Mouse (Mus musculus): ENCODE data around the gene Tenm3. TPM values are rescaled to one million over a fixed set of nuclear protein-coding genes. Genes with fewer than 3 reads are reported as not detected.

Gene Tenm3
- polyA plus RNA-seq, 1 experiment: 18.2 TPM

DNA sequence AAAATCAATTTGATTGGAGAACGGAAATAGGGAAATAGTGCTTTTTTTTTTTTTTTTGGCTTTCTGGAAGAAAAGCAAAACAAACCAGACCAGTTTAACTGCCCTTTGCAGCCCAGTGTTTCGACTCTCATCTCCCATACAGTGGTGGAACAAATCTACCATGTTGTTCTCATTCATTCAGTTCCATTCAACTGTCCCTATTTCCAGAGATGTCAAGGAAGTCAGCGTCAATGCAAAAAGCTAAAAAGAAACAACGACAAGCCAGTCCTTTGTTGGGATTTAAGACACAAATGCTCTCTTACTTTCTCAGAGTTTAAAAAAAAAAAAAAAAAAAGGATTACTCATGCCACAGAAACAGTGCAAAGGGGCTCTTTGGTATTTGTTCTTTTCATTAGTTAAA is 502.1 kb downstream of the Tenm3 start:
- Histone ChIP-seq H3K36me3 (ENCODE audit: control insufficient read depth, insufficient read depth) (no peaks in the 10 kb centered on the region), H3ac (ENCODE audit: control insufficient read depth, insufficient read length, low read depth) (no peak overlapping the region), H3K27me3 (ENCODE audit: control insufficient read depth, insufficient read depth, insufficient read length) (no peaks in the 10 kb centered on the region), H3K4me3 (ENCODE audit: insufficient read depth, poor library complexity, severe bottlenecking) (no peak overlapping the region), H3K79me2 (ENCODE audit: control insufficient read depth, insufficient read depth) (no peaks in the 10 kb centered on the region), H3K79me3 (ENCODE audit: low read depth) (no peaks in the 10 kb centered on the region)
- TF ChIP-seq CEBPB (IDR thresholded peaks at IDR 0.05; ENCODE audit: low read depth): no peak
- TF ChIP-seq USF1 (IDR thresholded peaks at IDR 0.05; ENCODE audit: low read depth): no peak
- no peak for TF ChIP-seq CTCF (IDR thresholded peaks at IDR 0.05; ENCODE audit: control insufficient read depth, insufficient read depth, insufficient read length)
- no peak for TF ChIP-seq MYOG (IDR thresholded peaks at IDR 0.05; ENCODE audit: control insufficient read depth, extremely low read depth, insufficient read length)
- TF ChIP-seq MYOD1 (IDR thresholded peaks at IDR 0.05; ENCODE audit: control insufficient read depth, insufficient read length, low read depth): no peak
- TF ChIP-seq FOSL1 (IDR thresholded peaks at IDR 0.05; ENCODE audit: insufficient read depth, low read length, poor library complexity, severe bottlenecking): no peak
- no peak for TF ChIP-seq MAX (IDR thresholded peaks at IDR 0.05)

DNA sequence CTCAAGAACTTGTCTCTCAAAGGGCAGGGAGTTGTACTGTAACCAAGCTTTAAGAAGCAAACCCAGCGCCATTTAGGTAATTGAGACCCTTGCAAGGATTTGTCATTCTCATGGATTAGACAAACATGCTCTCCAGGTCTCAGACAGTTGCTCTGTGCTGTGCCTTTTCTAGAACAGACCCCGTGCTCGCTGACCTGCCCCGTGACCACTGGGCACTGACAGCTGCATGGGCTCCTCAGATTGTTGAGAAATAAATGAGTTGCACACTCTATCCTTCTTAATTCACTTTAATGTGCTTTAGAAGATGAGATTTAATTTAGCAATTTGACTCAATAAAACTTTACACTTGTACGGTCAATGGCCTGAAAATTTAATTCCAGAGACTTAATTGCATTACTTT is 502.5 kb downstream of the Tenm3 start:
- H3K27me3 ChIP-seq (ENCODE audit: control insufficient read depth, insufficient read depth, insufficient read length): no peaks in the 10 kb centered on the region
- no peaks in the 10 kb centered on the region for H3K36me3 ChIP-seq (ENCODE audit: control insufficient read depth, insufficient read depth)
- H3K79me3 ChIP-seq (ENCODE audit: low read depth): no peaks in the 10 kb centered on the region
- H3K79me2 ChIP-seq (ENCODE audit: control insufficient read depth, insufficient read depth): no peaks in the 10 kb centered on the region
- H3K4me3 ChIP-seq (ENCODE audit: insufficient read depth, poor library complexity, severe bottlenecking): no peak overlapping the region
- no peak for TF ChIP-seq CTCF (IDR thresholded peaks at IDR 0.05; ENCODE audit: control insufficient read depth, insufficient read depth, insufficient read length)
- no peak for TF ChIP-seq MYOD1 (IDR thresholded peaks at IDR 0.05; ENCODE audit: control insufficient read depth, insufficient read length, low read depth)
- TF ChIP-seq FOSL1 (IDR thresholded peaks at IDR 0.05; ENCODE audit: insufficient read depth, low read length, poor library complexity, severe bottlenecking): no peak
- no peak for TF ChIP-seq CEBPB (IDR thresholded peaks at IDR 0.05; ENCODE audit: low read depth)
- TF ChIP-seq USF1 (IDR thresholded peaks at IDR 0.05; ENCODE audit: low read depth): no peak
- TF ChIP-seq MAX (IDR thresholded peaks at IDR 0.05): no peak
- no peak for TF ChIP-seq MYOG (IDR thresholded peaks at IDR 0.05; ENCODE audit: control insufficient read depth, extremely low read depth, insufficient read length)
- no peak overlapping the region for H3ac ChIP-seq (ENCODE audit: control insufficient read depth, insufficient read length, low read depth)

DNA sequence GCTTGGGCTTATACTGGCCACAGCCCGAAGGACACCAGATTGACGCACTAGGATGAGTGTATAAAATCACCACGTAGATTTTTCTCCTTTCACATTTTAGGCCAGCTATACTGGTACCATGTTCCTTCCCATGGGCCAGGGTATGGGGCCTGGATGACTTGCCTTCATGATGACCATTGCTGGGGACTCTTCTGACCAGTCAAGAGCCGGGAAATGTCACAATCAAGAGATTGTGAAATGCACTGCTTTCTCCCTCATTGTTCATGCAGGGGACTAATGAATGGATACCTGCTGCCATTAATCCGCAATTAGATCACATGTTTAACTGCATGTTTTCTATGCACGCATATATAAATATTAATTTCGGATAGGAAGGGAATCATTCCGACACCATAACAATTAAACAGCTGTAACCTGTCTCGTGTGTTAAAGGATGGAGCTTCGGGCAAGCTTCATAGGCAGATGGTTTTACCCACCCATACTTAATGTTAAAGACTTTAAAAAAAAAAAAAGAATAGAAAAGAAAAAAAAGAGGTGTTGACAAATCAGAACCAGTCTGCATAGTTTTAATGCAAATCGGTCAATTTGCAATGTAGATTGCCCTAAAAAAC is 521.0 kb downstream of the Tenm3 start:
- no peak overlapping the region for H3ac ChIP-seq (ENCODE audit: control insufficient read depth, insufficient read length, low read depth)
- TF ChIP-seq FOSL1 (IDR thresholded peaks at IDR 0.05; ENCODE audit: insufficient read depth, low read length, poor library complexity, severe bottlenecking): no peak
- TF ChIP-seq USF1 (IDR thresholded peaks at IDR 0.05; ENCODE audit: low read depth): no peak
- no peak for TF ChIP-seq CEBPB (IDR thresholded peaks at IDR 0.05; ENCODE audit: low read depth)
- TF ChIP-seq MYOD1 (IDR thresholded peaks at IDR 0.05; ENCODE audit: control insufficient read depth, insufficient read length, low read depth): no peak
- no peak for TF ChIP-seq MAX (IDR thresholded peaks at IDR 0.05)
- no peak for TF ChIP-seq MYOG (IDR thresholded peaks at IDR 0.05; ENCODE audit: control insufficient read depth, extremely low read depth, insufficient read length)
- TF ChIP-seq CTCF (IDR thresholded peaks at IDR 0.05; ENCODE audit: control insufficient read depth, insufficient read depth, insufficient read length): no peak
- no peaks in the 10 kb centered on the region for H3K79me2 ChIP-seq (ENCODE audit: control insufficient read depth, insufficient read depth)

DNA sequence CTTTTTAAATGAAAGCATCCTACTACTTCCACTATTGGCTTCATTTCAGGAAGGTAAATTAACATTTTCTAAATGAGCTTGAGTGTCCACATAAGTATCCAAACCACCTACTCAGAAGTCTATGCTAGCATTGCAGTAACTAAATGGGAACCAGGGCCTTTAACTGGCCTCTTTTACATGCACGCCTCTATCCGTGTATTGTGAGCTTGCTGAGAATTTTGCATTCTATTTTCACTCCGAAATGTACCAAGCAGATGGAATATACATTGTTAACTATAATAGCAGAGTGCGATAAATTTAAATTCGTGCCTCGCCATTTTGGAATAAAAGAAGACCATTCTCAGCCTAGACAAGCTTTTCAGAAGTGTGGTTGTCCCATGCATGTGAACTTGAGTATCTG is 521.5 kb downstream of the Tenm3 start:
- H3K79me3 ChIP-seq (ENCODE audit: low read depth): no peaks in the 10 kb centered on the region
- no peak overlapping the region for H3ac ChIP-seq (ENCODE audit: control insufficient read depth, insufficient read length, low read depth)
- TF ChIP-seq MYOD1 (IDR thresholded peaks at IDR 0.05; ENCODE audit: control insufficient read depth, insufficient read length, low read depth) (no peak), CEBPB (IDR thresholded peaks at IDR 0.05; ENCODE audit: low read depth) (no peak), MAX (IDR thresholded peaks at IDR 0.05) (no peak), CTCF (IDR thresholded peaks at IDR 0.05; ENCODE audit: control insufficient read depth, insufficient read depth, insufficient read length) (no peak), FOSL1 (IDR thresholded peaks at IDR 0.05; ENCODE audit: insufficient read depth, low read length, poor library complexity, severe bottlenecking) (no peak), MYOG (IDR thresholded peaks at IDR 0.05; ENCODE audit: control insufficient read depth, extremely low read depth, insufficient read length) (no peak), USF1 (IDR thresholded peaks at IDR 0.05; ENCODE audit: low read depth) (no peak)
- H3K79me2 ChIP-seq (ENCODE audit: control insufficient read depth, insufficient read depth): no peaks in the 10 kb centered on the region
- H3K27me3 ChIP-seq (ENCODE audit: control insufficient read depth, insufficient read depth, insufficient read length): no peaks in the 10 kb centered on the region
- H3K4me3 ChIP-seq (ENCODE audit: insufficient read depth, poor library complexity, severe bottlenecking): no peak overlapping the region
- no peaks in the 10 kb centered on the region for H3K36me3 ChIP-seq (ENCODE audit: control insufficient read depth, insufficient read depth)

More for the DNA sequence above, 521.0 kb downstream of the Tenm3 start:
- H3K36me3 ChIP-seq (ENCODE audit: control insufficient read depth, insufficient read depth): no peaks in the 10 kb centered on the region
- no peaks in the 10 kb centered on the region for H3K27me3 ChIP-seq (ENCODE audit: control insufficient read depth, insufficient read depth, insufficient read length)
- no peaks in the 10 kb centered on the region for H3K79me3 ChIP-seq (ENCODE audit: low read depth)
- H3K4me3 ChIP-seq (ENCODE audit: insufficient read depth, poor library complexity, severe bottlenecking): no peak overlapping the region

DNA sequence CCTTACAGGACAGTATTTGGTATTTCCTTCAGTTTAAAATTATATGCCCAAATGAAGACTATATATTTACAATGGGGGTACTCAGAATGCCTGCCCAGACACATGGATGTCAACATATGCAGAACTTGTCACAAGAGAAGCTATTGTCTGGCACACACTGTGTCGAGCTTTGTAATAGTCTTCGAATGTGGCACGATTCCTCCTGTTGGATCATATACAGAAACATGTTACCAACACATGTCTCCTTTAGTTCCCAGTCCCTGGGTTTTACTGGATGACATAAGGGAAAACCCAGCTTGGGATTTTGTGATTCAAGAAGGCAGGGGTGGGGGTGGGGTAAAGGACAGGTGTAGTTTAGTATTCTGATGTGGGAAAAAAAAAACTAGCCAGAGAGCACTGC is 524.1 kb downstream of the Tenm3 start:
- Histone ChIP-seq H3K79me3 (ENCODE audit: low read depth) (no peaks in the 10 kb centered on the region), H3K4me3 (ENCODE audit: insufficient read depth, poor library complexity, severe bottlenecking) (no peak overlapping the region), H3K36me3 (ENCODE audit: control insufficient read depth, insufficient read depth) (no peaks in the 10 kb centered on the region), H3ac (ENCODE audit: control insufficient read depth, insufficient read length, low read depth) (no peak overlapping the region), H3K79me2 (ENCODE audit: control insufficient read depth, insufficient read depth) (no peaks in the 10 kb centered on the region), H3K27me3 (ENCODE audit: control insufficient read depth, insufficient read depth, insufficient read length) (no peaks in the 10 kb centered on the region)
- no peak for TF ChIP-seq MYOD1 (IDR thresholded peaks at IDR 0.05; ENCODE audit: control insufficient read depth, insufficient read length, low read depth)

DNA sequence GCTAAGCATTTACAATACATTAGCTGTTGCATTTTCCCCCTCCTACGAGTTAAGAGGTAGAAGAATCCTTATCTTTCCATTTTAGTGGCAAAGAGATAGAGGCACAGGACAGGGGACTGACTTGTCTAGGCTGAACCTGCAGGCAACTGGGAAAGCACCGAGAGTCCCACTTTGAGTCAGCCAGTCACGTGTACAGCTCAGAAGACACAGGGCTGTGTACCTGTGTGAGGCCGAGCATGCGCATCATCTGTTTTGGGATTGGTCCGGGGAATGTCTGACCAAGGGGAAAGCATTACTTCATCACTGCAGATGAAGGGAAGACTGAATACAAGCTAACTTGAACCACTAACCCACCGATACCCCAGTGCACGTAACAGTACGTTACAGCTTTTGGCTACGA is 526.3 kb downstream of the Tenm3 start:
- Histone ChIP-seq H3K36me3 (ENCODE audit: control insufficient read depth, insufficient read depth) (no peaks in the 10 kb centered on the region), H3K79me3 (ENCODE audit: low read depth) (no peaks in the 10 kb centered on the region), H3K4me3 (ENCODE audit: insufficient read depth, poor library complexity, severe bottlenecking) (no peak overlapping the region), H3ac (ENCODE audit: control insufficient read depth, insufficient read length, low read depth) (no peak overlapping the region), H3K79me2 (ENCODE audit: control insufficient read depth, insufficient read depth) (no peaks in the 10 kb centered on the region), H3K27me3 (ENCODE audit: control insufficient read depth, insufficient read depth, insufficient read length) (no peaks in the 10 kb centered on the region)
- TF ChIP-seq FOSL1 (IDR thresholded peaks at IDR 0.05; ENCODE audit: insufficient read depth, low read length, poor library complexity, severe bottlenecking): no peak
